ENCODE assay signal across 9 mouse cellular contexts in the genomic region with DNA sequence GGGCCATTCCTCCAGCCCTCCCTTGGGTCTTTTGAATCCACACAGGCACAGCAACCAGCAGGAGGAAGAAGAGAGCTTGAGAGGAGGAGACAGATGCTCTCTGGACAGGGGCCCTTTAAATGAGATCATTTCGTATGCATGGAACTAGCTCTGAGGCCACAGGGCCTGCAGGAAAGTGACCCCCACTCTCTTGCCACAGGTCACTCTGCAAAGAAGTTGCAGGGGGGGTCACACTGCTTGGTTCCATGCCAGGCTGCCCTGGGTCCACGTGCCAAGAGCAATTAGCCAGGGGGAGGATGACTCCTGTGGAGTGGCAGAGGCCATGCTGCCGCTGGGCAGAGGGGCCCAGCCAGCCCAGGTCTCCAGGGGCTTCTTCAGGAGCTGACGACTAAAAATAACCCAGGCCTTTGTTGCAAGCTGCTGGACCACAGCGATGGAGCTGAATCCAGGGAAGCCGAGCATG.
DNase-seq lines count a peak whose midpoint lies in the region; ATAC-seq lines count a peak whose summit lies in the region.
"Had no signal": no experiment of that assay in that cellular context is flagged by ENCODE, and none has a peak within 500 bp of the region (broad histone marks: within the 10 kb centered on the region; RNA-seq: fewer than 3 reads in every experiment).

No protein-coding gene starts in this region.

- H3K9me3 ChIP-seq in heart, embryonic 12.5 days (replicated peaks) = no peaks in the 10 kb centered on the region
- H3K9me3 ChIP-seq in neural tube, embryonic 11.5 days (ENCODE audit: control insufficient read depth, low read length) = no peaks in the 10 kb centered on the region
- H3K9me3 ChIP-seq in hindbrain, embryonic 12.5 days (replicated peaks) = no peaks in the 10 kb centered on the region
- H3K9me3 ChIP-seq: liver, embryonic 15.5 days had no signal

- peak overlapping the region; percentile 67 for H3K27ac ChIP-seq in heart, embryonic 12.5 days (ENCODE audit: poor library complexity, severe bottlenecking)
- H3K27ac ChIP-seq in neural tube, embryonic 11.5 days (ENCODE audit: low read depth, low read length) = no peak overlapping the region
- H3K27ac ChIP-seq in hindbrain, embryonic 12.5 days = peak overlapping the region; percentile 68
- H3K27ac ChIP-seq: liver, embryonic 15.5 days had no signal

- peaks cover 6% of the 10 kb centered on the region; the same call in 1 of the 2 replicates for H3K36me3 ChIP-seq in heart, embryonic 12.5 days
- H3K36me3 ChIP-seq in neural tube, embryonic 11.5 days (ENCODE audit: control insufficient read depth, insufficient read depth, low read length) = no peaks in the 10 kb centered on the region
- no peaks in the 10 kb centered on the region for H3K36me3 ChIP-seq in hindbrain, embryonic 12.5 days
- H3K36me3 ChIP-seq: liver, embryonic 15.5 days had no signal

- peak overlapping the region; percentile 24; the same call in 1 of the 2 replicates for H3K4me2 ChIP-seq in heart, embryonic 12.5 days
- no peak overlapping the region for H3K4me2 ChIP-seq in neural tube, embryonic 11.5 days (ENCODE audit: low read depth)
- no peak overlapping the region for H3K4me2 ChIP-seq in hindbrain, embryonic 12.5 days (replicated peaks)
- H3K4me2 ChIP-seq: liver, embryonic 15.5 days had no signal

- ATAC-seq in heart, embryonic 12.5 days (ENCODE audit: insufficient number of reproducible peaks, low FRiP score) = no peak
- ATAC-seq in neural tube, embryonic 11.5 days (ENCODE audit: insufficient read depth, low FRiP score, low TSS enrichment) = no peak
- peak; percentile 61 for ATAC-seq in hindbrain, embryonic 12.5 days (ENCODE audit: low FRiP score)

- H3K27me3 ChIP-seq in heart, embryonic 12.5 days (replicated peaks) = no peaks in the 10 kb centered on the region
- no peaks in the 10 kb centered on the region for H3K27me3 ChIP-seq in neural tube, embryonic 11.5 days (ENCODE audit: control insufficient read depth, insufficient read depth, low read length)
- no peaks in the 10 kb centered on the region for H3K27me3 ChIP-seq in hindbrain, embryonic 12.5 days
- H3K27me3 ChIP-seq: liver, embryonic 15.5 days had no signal

- WGBS in heart, embryonic 12.5 days = 20% methylated on average over 6 of the region's 6 CpGs
- 32% methylated on average over 6 of the region's 6 CpGs for whole genome bisulfite sequencing in neural tube, embryonic 11.5 days
- WGBS in hindbrain, embryonic 12.5 days = 16% methylated on average over 6 of the region's 6 CpGs

- DNase-seq in heart, adult 18-20 months = no peak
- peak; percentile 31 for DNase-seq in neural tube, embryonic 11.5 days (ENCODE audit: low spot score)
- DNase-seq in neural tube, embryonic 10.5 days (ENCODE audit: extremely low spot score, low spot score) = no peak
- DNase-seq in retina, postnatal 1 day = peak; percentile 86
- DNase-seq in thymus, postnatal 0 days (ENCODE audit: low spot score) = no peak
- DNase-seq in left cerebral cortex, adult 18-20 months (ENCODE audit: low spot score in 2 of 2) = no peak

- H3K9ac ChIP-seq in heart, embryonic 12.5 days = no peak overlapping the region; the same call in 1 of the 2 replicates
- no peak overlapping the region for H3K9ac ChIP-seq in neural tube, embryonic 11.5 days (ENCODE audit: low read length)
- no peak overlapping the region for H3K9ac ChIP-seq in hindbrain, embryonic 12.5 days
- H3K9ac ChIP-seq: liver, embryonic 15.5 days had no signal

- no peak overlapping the region for H3K4me3 ChIP-seq in heart, embryonic 12.5 days
- no peak overlapping the region for H3K4me3 ChIP-seq in neural tube, embryonic 11.5 days (ENCODE audit: low read depth, low read length)
- no peak overlapping the region for H3K4me3 ChIP-seq in hindbrain, embryonic 12.5 days
- H3K4me3 ChIP-seq: liver, embryonic 15.5 days had no signal

- H3K4me1 ChIP-seq in heart, embryonic 12.5 days (replicated peaks) = peaks cover 58% of the 10 kb centered on the region
- H3K4me1 ChIP-seq in neural tube, embryonic 11.5 days (ENCODE audit: control insufficient read depth, insufficient read depth, low read length) = no peaks in the 10 kb centered on the region
- peaks cover 32% of the 10 kb centered on the region for H3K4me1 ChIP-seq in hindbrain, embryonic 12.5 days

Comparison
In these comparisons a context has a peak if more than half of its experiments do, and no peak if none do; other contexts are left out.
1. DNase-seq: peak in neural tube, embryonic 11.5 days (single experiment) and retina, postnatal 1 day (single experiment); none in heart, adult 18-20 months (0 of 2), neural tube, embryonic 10.5 days (single experiment), thymus, postnatal 0 days (single experiment) and left cerebral cortex, adult 18-20 months (0 of 2).